Mouse (Mus musculus): ENCODE results near the gene Mon2.

Mon2 gene

GRCm38 (mm10) chr10:122963463-122964240 lies 112.7 kb downstream of the Mon2 start:
- peak; percentile 48 for DNase-seq (ENCODE audit: extremely low spot score)

GRCm38 (mm10) chr10:122962651-122963050 lies 113.7 kb downstream of the Mon2 start:
- DNase-seq (ENCODE audit: extremely low spot score), result no peak

GRCm38 (mm10) chr10:122961494-122961893 lies 114.8 kb downstream of the Mon2 start:
- no peak for DNase-seq (ENCODE audit: extremely low spot score)

- DNase-seq (ENCODE audit: extremely low spot score), result no peak
Measured at GRCm38 (mm10) chr10:122960738-122961137, 115.6 kb downstream of the Mon2 start.

GRCm38 (mm10) chr10:122960216-122960615 lies 116.1 kb downstream of the Mon2 start:
- no peak for DNase-seq (ENCODE audit: extremely low spot score)

GRCm38 (mm10) chr10:122958699-122959098 lies 117.6 kb downstream of the Mon2 start:
- DNase-seq (ENCODE audit: extremely low spot score), result no peak

- DNase-seq (ENCODE audit: extremely low spot score), result no peak
Measured at GRCm38 (mm10) chr10:122957918-122958317, 118.4 kb downstream of the Mon2 start.

GRCm38 (mm10) chr10:122953576-122953975 lies 122.7 kb downstream of the Mon2 start:
- DNase-seq (ENCODE audit: extremely low spot score), result no peak

- DNase-seq (ENCODE audit: extremely low spot score), result no peak
Measured at GRCm38 (mm10) chr10:122950966-122951365, 125.3 kb downstream of the Mon2 start.

GRCm38 (mm10) chr10:122944888-122945287 lies 131.4 kb downstream of the Mon2 start:
- DNase-seq (ENCODE audit: extremely low spot score), result no peak

GRCm38 (mm10) chr10:122943824-122944223 lies 132.5 kb downstream of the Mon2 start:
- no peak for DNase-seq (ENCODE audit: extremely low spot score)

GRCm38 (mm10) chr10:122942771-122943170 lies 133.5 kb downstream of the Mon2 start:
- DNase-seq (ENCODE audit: extremely low spot score), result no peak

All from embryo, embryonic 9.5 days (tissue).